8 mouse cellular contexts compared by ENCODE assay signal in genomic region chr7:4844245-4844916, GRCm38 (mm10). TPM values are rescaled to one million over a fixed set of nuclear protein-coding genes. Genes with fewer than 3 reads are reported as not detected.
A peak's percentile ranks its signal among the peaks of the same experiment; 100 is the strongest.
DNase-seq lines count a peak whose midpoint lies in the region; ATAC-seq and TF ChIP-seq lines count a peak whose summit lies in the region.

Gene Shisa7 (minus strand): TSS chr7:4844696.

- H3K27ac ChIP-seq in layer of hippocampus, adult 2 months: peak within 1 kb of the TSS; percentile 97
- peak within 1 kb of the TSS; percentile 84 for H3K27ac ChIP-seq in forebrain, embryonic 14.5 days (ENCODE audit: low read depth, low read length)
- H3K27ac ChIP-seq in neural tube, embryonic 14.5 days (ENCODE audit: low read depth, low read length): peak within 1 kb of the TSS; percentile 74

- peak within 1 kb of the TSS; percentile 93 for H3K4me2 ChIP-seq in forebrain, embryonic 14.5 days (ENCODE audit: low read length)
- H3K4me2 ChIP-seq in neural tube, embryonic 14.5 days (ENCODE audit: low read depth, low read length): peak within 1 kb of the TSS; percentile 79

- H3K4me1 ChIP-seq in forebrain, embryonic 14.5 days (ENCODE audit: control insufficient read depth, insufficient read depth, low read length): peaks cover 19% of the 10 kb centered on the region
- H3K4me1 ChIP-seq in neural tube, embryonic 14.5 days (ENCODE audit: control insufficient read depth, insufficient read depth, low read length): peaks cover 20% of the 10 kb centered on the region

- TF ChIP-seq CTCF in layer of hippocampus, adult 2 months (conservative IDR thresholded peaks at IDR 0.05): no peak

- no peaks in the 10 kb centered on the region for H3K36me3 ChIP-seq in forebrain, embryonic 14.5 days (ENCODE audit: control insufficient read depth, insufficient read depth, low read length)
- no peaks in the 10 kb centered on the region for H3K36me3 ChIP-seq in neural tube, embryonic 14.5 days (ENCODE audit: control insufficient read depth, insufficient read depth, low read length)

- peaks cover 7% of the 10 kb centered on the region for H3K27me3 ChIP-seq in forebrain, embryonic 14.5 days (replicated peaks; ENCODE audit: control insufficient read depth, insufficient read depth, low read length)
- no peaks in the 10 kb centered on the region for H3K27me3 ChIP-seq in neural tube, embryonic 14.5 days (ENCODE audit: control insufficient read depth, insufficient read depth, low read length)

- H3K9me3 ChIP-seq in forebrain, embryonic 14.5 days (replicated peaks; ENCODE audit: control insufficient read depth, low read length): no peaks in the 10 kb centered on the region
- H3K9me3 ChIP-seq in neural tube, embryonic 14.5 days (ENCODE audit: control insufficient read depth, low read length): no peaks in the 10 kb centered on the region

- peak; percentile 64 for ATAC-seq in forebrain, embryonic 14.5 days
- peak; percentile 63 for ATAC-seq in neural tube, embryonic 14.5 days (ENCODE audit: low read depth)

- 1% methylated on average over 39 of the region's 41 CpGs for WGBS in forebrain, embryonic 14.5 days
- under 1% methylated on average over 41 of the region's 41 CpGs for WGBS in neural tube, embryonic 14.5 days

- DNase-seq in layer of hippocampus, adult 2 months (ENCODE audit: low spot score in 2 of 2): peak in 1 of 2 experiments; percentile 48
- DNase-seq in layer of hippocampus, adult 9-10 months (ENCODE audit: low spot score): no peak
- no peak for DNase-seq in forebrain, embryonic 14.5 days (ENCODE audit: low spot score)
- peak in 1 of 2 experiments; percentile 49 for DNase-seq in left cerebral cortex, adult 8-10 months (ENCODE audit: low spot score in 2 of 2)
- no peak for DNase-seq in embryo, embryonic 9.5 days (ENCODE audit: extremely low spot score)
- DNase-seq in adrenal gland, adult 18-20 months (ENCODE audit: low spot score in 2 of 2): no peak
- no peak for DNase-seq in ovary, adult 18-20 months (ENCODE audit: low spot score)

- H3K9ac ChIP-seq in forebrain, embryonic 14.5 days (ENCODE audit: low read length): peak within 1 kb of the TSS; percentile 63
- H3K9ac ChIP-seq in neural tube, embryonic 14.5 days (replicated peaks; ENCODE audit: low read depth, low read length): peak within 1 kb of the TSS; percentile 71

- H3K4me3 ChIP-seq in layer of hippocampus, adult 2 months: peak within 1 kb of the TSS; percentile 72
- H3K4me3 ChIP-seq in forebrain, embryonic 14.5 days (ENCODE audit: low read depth, low read length): peak within 1 kb of the TSS; percentile 50
- H3K4me3 ChIP-seq in neural tube, embryonic 14.5 days (ENCODE audit: low read depth, low read length): peak within 1 kb of the TSS; percentile 59

RNA-seq across cellular contexts. Expression of gene Shisa7, which starts in this region (rescaled TPM):
- total RNA-seq in layer of hippocampus, adult 2 months (2021): 100 to 1,000 TPM; 172 to 204 TPM
- polyA plus RNA-seq in forebrain, embryonic 14.5 days (2014; fragmentation: Nextera tagmentation; extraction: Ambion mirVana): 5.8 and 7.7 TPM in 2 replicates
- 100 to 1,000 TPM; 105 to 117 (median 110) TPM for total RNA-seq in left cerebral cortex, adult 8-10 months (2022)
- 16.8 and 18.7 TPM in 2 replicates for polyA plus RNA-seq in neural tube, embryonic 14.5 days (2014; fragmentation: Nextera tagmentation; extraction: Ambion mirVana)
- total RNA-seq in adrenal gland, adult 18-20 months (2021): 1 to 10 TPM; 2.1 to 2.4 TPM

Comparison
In these comparisons a context has a peak if more than half of its experiments do, and no peak if none do; other contexts are left out.
1. RNA of gene Shisa7 (total RNA-seq): 172 to 204 TPM in layer of hippocampus, adult 2 months and 105 to 117 TPM in left cerebral cortex, adult 8-10 months; 2.1 to 2.4 TPM in adrenal gland, adult 18-20 months; every median in the first group is over 10 times any median in the second.
2. Peak in every context shown above with its lines, with median percentiles within 50 percentile points of each other: H3K27ac ChIP-seq and H3K4me3 ChIP-seq.